Mouse (Mus musculus) kidney, postnatal 4 days (tissue): ENCODE data around the gene Retn.

Experiments
- DNase-seq, 2 experiments: peaks; one replicate each; pipeline ENCODE4 v3.0.0; 2021; ENCODE audit warnings: mixed read lengths in 2 of 2

Retn gene

DNA sequence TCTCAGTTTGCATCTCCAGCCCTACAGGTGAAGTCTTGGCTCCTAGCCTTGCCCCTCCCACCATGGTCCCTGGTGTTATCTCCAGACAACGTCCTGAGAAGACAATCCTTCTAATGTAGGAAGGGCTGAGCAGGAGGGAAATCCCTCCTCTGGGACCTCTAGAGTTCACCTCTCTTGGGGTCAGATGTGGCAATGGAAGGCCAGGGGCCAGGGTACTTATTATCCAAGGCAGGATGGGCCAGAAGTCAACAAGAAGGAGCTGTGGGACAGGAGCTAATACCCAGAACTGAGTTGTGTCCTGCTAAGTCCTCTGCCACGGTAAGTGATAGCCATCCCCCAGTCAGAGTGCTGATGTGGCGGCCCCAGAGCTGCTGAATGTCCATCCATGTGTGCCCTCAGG lies at the start of gene Retn:
Gene Retn, plus strand, starts transcription at position 245 of the 400 bp plus-strand sequence.
- DNase-seq = no peak

DNA sequence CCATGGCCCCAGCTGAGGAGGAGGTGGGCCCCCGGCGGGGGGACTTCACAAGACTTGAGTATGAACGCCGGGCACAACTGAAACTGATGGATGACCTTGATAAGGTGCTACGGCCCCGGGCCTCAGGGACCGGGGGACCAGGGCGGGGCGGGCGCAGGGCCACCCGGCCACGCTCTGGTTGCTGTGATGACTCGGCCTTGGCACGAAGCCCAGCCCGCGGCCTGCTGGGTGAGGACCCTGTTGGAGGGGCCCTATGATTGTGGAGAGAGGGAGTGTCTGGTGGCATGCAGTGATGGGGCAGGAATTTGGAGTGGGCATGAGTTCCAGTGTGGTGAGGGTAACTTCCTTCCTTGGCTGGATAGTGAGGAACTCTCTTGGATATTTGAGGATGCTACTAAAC lies 49.0 kb upstream of the Retn start:
- DNase-seq = peak; percentile 51 to 61

GRCm38 (mm10) chr8:3607822-3608221 lies 47.7 kb upstream of the Retn start:
- DNase-seq = no peak

DNA sequence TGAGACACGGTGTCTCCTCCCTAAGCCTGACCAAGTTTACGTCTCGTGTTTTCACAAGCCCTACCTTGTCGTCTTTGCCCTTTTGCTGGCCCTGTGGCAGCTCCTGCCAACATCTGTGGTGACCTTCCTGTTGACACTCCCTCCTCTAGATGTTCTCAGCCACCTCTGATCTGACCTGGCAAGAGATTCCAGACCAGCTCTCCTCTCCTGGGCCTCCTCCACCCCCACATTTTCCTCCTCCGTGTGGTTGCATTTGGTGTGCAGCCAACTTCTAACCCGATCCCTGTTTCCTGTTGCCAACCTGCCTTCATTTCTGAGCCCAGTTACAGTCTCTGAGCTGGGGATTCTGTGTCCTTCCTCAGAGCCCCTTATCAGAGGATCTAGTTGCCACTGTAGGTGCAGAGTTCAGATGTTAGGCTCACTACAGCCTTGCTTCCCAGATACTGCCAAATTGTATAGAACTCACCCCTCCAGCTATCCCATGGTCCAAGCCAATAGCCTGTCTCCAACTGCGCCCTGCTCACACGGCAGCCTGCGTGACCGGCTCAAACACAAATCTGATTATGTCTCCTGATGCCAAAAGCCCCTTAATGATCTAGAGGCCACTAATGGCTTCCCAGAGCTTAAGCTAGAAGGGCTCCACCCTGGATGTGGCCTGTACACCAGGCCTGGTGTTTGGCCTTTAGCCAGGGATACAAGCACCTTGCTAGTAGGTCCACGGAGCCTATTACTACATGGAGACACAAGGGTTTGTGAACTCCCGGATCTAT lies 46.3 kb upstream of the Retn start:
- DNase-seq = peak in 1 of 2 experiments; percentile 38

GRCm38 (mm10) chr8:3609816-3610150 lies 45.8 kb upstream of the Retn start:
- peak in 1 of 2 experiments; percentile 49 for DNase-seq

GRCm38 (mm10) chr8:3621199-3621970 lies 34.2 kb upstream of the Retn start, which contains the start of the genes Xab2 and Pet100:
Gene Xab2, minus strand, starts transcription at chr8:3621316.
Gene Pet100, plus strand, starts transcription at chr8:3621548.
- DNase-seq = peak; percentile 99

GRCm38 (mm10) chr8:3622119-3622518 lies 33.5 kb upstream of the Retn start:
- no peak for DNase-seq

GRCm38 (mm10) chr8:3625445-3625844 lies 30.1 kb upstream of the Retn start, which contains the start of gene Pcp2:
Gene Pcp2, minus strand, starts transcription at chr8:3625545.
- no peak for DNase-seq

DNA sequence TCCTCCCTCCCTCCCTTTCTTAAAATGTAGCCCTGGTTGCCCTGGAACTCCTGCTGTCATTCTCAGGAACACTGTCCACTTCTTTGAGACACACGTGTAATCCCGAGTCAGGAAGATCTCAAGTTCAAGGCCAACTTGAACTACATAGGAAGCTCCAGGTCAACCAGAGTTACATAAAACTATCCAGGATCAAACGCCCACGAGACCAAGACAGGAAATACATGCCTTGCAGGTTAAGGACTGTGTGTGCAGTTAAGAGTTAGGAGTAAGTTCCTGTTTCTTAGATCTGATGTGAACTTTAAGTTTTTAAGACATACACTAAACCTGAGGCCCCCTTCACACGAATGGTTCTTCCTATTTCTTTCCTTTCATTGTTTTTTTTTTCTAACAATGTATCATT lies 28.6 kb upstream of the Retn start:
- no peak for DNase-seq

DNA sequence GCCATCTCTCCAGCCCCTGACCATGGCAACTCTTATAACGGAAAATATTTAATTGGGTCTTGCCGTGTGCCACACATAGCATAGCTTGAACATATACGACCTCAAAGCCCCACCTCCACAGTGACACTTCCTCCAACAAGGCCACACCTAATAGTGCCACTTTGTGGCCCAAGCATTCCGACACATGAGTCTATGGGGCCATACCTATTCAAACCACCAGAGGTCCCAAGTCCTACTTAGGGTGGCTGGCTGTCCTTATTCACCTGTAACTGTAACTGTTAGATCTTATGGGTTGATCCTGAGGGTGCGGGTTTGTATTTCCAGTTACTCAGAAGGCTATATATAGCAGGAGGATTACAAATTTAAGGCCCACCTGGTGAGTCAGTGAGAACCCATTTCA lies 27.6 kb upstream of the Retn start:
- DNase-seq = peak; percentile 44 to 56

DNA sequence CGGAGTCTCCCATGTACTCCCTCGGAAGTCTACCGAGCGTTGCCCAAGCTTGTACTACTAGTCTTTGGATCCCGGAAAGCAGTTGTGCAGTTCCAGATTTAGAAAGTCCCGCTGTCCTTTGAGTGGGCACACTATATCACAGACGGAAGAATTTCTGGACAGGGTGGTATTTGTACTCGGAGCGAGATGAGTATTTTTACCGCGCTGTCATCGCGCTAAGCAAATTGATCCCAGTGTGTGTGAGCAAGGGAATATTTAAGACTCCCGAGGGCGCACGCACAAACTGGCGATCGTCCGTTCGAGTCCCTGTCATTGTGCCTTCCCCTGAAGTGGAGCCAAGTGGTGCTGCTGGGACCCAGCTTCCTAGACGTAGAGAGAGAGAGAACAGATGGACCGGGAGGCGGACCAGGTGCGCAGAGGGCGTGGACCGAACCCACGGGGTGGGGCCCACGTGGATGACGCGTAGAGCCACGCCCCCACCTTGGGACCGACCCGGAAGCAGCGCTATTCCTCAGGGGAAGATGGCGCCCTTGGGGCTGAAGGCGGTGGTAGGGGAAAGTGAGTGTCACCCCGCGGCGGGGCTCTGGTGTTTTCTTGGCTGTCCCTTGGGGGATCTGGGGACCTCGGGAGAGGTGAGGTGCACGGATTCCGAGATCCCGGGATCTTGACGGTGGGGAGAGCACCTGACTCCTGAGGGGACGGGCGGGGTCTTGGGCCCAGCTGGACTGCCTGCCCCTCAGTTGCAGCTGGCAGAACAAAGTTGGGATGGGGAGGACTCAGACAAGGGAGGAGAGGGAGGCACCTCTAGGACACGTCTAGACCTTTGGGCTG lies 24.7 kb upstream of the Retn start, which contains the start of gene Stxbp2:
Gene Stxbp2, plus strand, starts transcription at position 309 of the 831 bp plus-strand sequence.
- DNase-seq = peak; percentile 83 to 90

DNA sequence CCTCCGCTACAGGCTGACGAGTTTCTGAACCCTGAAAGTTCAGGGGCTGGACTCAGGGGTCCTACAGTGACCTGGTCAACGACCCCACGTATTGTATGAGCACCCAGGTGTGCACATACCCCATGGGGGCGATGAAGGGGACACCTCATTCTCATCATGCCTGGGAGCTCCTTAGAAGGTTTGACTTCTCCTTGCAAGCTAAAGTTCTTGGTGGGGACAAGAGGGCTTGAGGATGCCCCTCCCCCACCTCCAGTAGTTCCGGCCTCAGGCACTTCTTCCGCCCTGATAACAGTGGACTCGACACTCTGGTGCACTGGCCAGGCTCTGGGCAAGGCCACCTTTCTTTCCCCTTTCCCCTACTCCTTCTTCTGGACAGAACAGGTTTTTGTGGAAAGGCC lies 24.1 kb upstream of the Retn start:
- DNase-seq = peak; percentile 42 to 61

GRCm38 (mm10) chr8:3645804-3646203 lies 9.8 kb upstream of the Retn start:
- peak; percentile 61 to 76 for DNase-seq

GRCm38 (mm10) chr8:3646824-3647531 lies 8.6 kb upstream of the Retn start:
- DNase-seq = no peak

- no peak for DNase-seq
These were observed 8.0 kb upstream of the Retn start for GRCm38 (mm10) chr8:3647561-3647960.

DNA sequence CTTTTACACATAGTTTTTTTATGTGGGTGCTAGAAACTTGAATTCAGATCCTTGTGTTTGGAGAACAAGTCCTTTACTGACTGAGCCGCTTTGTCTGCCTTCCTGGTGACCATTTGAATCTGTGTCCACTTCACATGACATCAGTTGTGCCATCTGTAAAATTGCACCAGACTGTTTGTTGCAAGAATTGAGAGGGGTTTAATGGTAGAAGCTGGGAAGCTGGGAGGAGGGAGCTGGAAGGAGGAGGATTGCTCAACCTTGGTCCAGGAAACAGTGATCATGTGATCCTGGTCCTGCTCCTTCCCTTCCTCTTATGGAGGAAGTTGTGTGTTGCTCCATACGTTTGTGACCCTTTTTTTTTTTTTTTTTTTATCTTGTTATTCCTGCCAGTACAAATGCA lies 7.3 kb upstream of the Retn start:
- DNase-seq = no peak

GRCm38 (mm10) chr8:3648990-3649389 lies 6.6 kb upstream of the Retn start:
- DNase-seq = no peak

DNA sequence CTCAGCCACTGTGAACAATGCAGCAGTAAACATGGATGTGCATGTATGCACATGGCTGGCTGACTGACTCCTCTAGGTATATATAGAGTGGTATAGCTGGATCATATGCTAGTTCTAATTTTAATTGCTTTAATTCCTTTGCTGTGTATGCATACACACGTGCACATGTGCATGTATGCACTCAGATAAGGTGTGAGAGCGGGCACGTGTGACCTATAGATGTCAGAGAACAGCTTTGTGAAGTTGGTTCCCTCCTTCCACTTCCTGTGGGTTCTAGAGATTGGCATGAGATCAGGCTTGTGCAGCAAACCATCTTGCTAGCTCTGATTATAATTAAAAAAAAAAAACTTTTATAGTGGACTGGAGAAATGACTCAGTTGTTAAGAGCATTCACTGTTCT lies 2.7 kb upstream of the Retn start:
- DNase-seq = no peak

GRCm38 (mm10) chr8:3654726-3655508 lies 653 bp upstream of the Retn start:
- no peak for DNase-seq

DNA sequence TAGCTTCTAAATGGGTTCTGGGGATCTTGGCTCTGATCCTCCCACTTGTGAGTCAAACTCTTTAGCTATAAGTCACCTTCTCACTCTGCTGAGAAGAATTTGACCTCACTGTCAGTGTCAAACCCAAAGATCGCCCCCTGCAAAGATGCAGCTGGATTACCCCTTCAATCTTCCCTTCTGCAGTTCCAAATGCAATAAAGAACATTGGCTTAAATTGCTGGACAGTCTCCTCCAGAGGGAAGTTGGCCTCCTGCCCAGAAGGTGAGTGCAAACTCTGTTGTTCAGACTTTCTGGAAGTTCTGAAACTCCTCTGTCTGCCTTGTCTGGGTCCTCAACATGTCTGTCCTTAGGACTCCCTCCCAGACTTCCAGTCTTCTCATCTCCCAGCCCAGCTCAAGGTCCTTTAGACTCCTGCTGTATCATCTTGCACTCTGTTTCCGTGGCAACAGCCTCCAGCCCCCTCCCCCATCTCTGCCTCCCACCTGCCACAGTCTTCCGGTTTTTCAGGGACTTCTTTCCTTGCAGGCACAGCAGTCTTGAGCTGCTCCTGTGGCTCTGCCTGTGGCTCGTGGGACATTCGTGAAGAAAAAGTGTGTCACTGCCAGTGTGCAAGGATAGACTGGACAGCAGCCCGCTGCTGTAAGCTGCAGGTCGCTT lies 1.3 kb downstream of the Retn start:
- peak in 1 of 2 experiments; percentile 18 for DNase-seq

- DNase-seq = no peak
These were observed 5.3 kb downstream of the Retn start for GRCm38 (mm10) chr8:3660889-3661288.
